Mouse (Mus musculus) B cell, adult 67 days (primary cell): ENCODE results near the gene Phgr1. TPM values are rescaled to one million over a fixed set of nuclear protein-coding genes. Genes with fewer than 3 reads are reported as not detected.

Experiments used
- total RNA-seq, 2 experiments: library from RNA; stranded (reverse); gene quantifications; 4 replicates each; pipeline ENCODE4 v1.2.4; 2023

Gene Phgr1
- not detected for total RNA-seq

GRCm38 (mm10) chr2:118772158-118772874, at the start of gene Phgr1:
Gene Phgr1 (plus strand): TSS chr2:118772769.

GRCm38 (mm10) chr2:118728337-118728736, 44.2 kb upstream of the Phgr1 start, which contains the start of gene Plcb2:
Gene Plcb2 (minus strand): TSS chr2:118728438.

GRCm38 (mm10) chr2:118745232-118745884, 27.2 kb upstream of the Phgr1 start, which contains the start of gene Inafm2:
Gene Inafm2 (plus strand): TSS chr2:118745758.

GRCm38 (mm10) chr2:118761906-118762783, 10.4 kb upstream of the Phgr1 start, which contains the start of gene Ccdc9b:
Gene Ccdc9b (minus strand): TSS chr2:118762661.

GRCm38 (mm10) chr2:118779504-118780480, 7.2 kb downstream of the Phgr1 start, which contains the start of gene Disp2:
Gene Disp2 (plus strand): TSS chr2:118779719.

GRCm38 (mm10) chr2:118813981-118814836, 41.6 kb downstream of the Phgr1 start, which contains the start of gene Knstrn:
Gene Knstrn (plus strand): TSS chr2:118814003.

Other genes with a start within 250 kb of the Phgr1 start
- 10 to 100 TPM; 79.6 to 86.7 TPM for gene Bmf, start 223.1 kb upstream of the Phgr1 start, total RNA-seq
- 1 to 10 TPM; 3.6 to 5.7 TPM for gene Bub1b, start 174.6 kb upstream of the Phgr1 start, total RNA-seq
- gene Pak6, start 109.5 kb upstream of the Phgr1 start, total RNA-seq: 1 to 10 TPM in 1 of 2 experiments, not detected in 1; 3.3 TPM
- gene Ankrd63, start 68.8 kb upstream of the Phgr1 start, total RNA-seq: under 1 TPM; 0.47 to 0.96 TPM
- 100 to 1,000 TPM; 109 to 137 TPM for gene Plcb2, start 44.3 kb upstream of the Phgr1 start, total RNA-seq
- gene Inafm2, start 27.0 kb upstream of the Phgr1 start, total RNA-seq: 10 to 100 TPM; 23.3 TPM
- gene Ccdc9b, start 10.1 kb upstream of the Phgr1 start, total RNA-seq: not detected
- gene Disp2, start 7.0 kb downstream of the Phgr1 start, total RNA-seq: not detected
- gene Knstrn, start 41.2 kb downstream of the Phgr1 start, total RNA-seq: 10 to 100 TPM in 1 of 2 experiments, 1 to 10 TPM in 1; 7.4 to 10.0 TPM
- 10 to 100 TPM; 84.9 to 99.0 TPM for gene Ivd, start 89.2 kb downstream of the Phgr1 start, total RNA-seq
- gene Bahd1, start 127.6 kb downstream of the Phgr1 start, total RNA-seq: 10 to 100 TPM; 58.6 to 62.4 TPM
- gene Chst14, start 153.7 kb downstream of the Phgr1 start, total RNA-seq: 1 to 10 TPM; 4.6 to 7.1 TPM